Mouse (Mus musculus) skeletal muscle tissue, adult 2 months (tissue): ENCODE measurements around the gene Tln2.

Source experiments
- DNase-seq: peaks from one replicate; pipeline ENCODE4 v3.0.0-alpha.2; 2012; ENCODE audit warnings: low read depth, low spot score

The Tln2 gene

DNA sequence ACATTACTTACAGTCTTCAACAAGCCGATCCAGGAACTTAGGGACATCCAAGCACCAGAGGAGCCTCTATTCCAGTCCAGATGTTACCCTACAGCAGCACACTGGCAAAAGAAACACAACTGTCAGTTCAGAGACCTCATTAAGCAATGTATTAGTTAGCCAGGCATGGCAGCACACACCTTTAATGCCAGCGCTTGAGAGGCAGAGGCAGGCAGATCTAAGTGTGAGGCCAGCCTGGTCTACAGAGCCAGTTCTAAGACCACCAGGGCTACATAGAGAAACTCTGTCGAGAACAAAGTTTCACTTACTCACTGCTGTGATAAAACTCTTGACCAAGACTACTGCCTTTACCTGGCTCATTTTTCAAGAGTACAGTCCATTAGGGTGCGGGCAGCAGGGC lies at the start of gene Tln2:
Gene Tln2, minus strand, starts transcription at position 101 of the 400 bp plus-strand sequence.
- DNase-seq, result no peak

DNA sequence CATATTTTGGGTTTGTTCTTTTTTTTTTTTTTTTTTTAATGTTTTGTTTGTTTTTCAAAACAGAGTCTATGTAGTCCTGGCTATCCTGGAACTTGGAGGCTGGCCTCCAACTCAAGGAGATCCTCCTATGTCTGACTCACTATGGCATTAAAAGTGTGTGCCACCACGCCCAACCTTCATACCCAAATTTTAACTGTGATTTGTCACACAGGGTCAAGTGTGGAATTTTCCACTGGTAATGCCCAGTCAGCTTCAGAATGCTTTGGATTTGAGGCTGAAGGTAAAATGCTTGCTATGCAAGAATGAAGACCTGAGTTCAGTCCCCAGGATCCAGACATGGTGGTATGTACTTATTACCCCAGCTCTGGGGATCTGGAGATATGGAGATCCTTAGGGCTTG lies 49.7 kb upstream of the Tln2 start:
- no peak for DNase-seq

DNA sequence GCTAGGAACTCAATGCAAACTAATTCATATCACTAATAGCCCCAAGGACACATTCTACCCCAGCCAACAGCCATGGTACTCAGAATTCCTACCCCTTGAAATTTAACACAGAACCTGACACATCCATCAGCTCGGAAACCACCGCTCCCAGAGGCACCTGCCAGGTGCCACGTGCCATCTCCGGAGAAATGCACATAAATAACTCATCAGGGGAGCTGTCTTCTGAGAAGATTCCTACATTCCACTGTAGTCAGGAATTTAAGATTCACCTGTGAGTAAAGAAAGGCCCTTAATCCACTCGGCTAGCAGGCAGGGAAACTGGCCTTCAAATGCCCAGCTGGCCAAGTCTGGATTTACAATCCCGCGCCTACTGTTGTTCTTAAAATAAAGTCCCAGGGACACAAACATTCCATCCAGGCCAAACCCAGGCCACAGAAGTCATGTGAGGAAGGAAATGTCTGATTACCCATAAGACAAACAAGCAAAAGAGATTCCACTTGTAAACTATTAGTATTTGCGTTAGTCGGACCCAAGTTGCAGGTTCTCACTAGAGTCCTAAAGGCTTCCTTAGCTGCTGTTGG lies 48.4 kb upstream of the Tln2 start:
- no peak for DNase-seq

DNA sequence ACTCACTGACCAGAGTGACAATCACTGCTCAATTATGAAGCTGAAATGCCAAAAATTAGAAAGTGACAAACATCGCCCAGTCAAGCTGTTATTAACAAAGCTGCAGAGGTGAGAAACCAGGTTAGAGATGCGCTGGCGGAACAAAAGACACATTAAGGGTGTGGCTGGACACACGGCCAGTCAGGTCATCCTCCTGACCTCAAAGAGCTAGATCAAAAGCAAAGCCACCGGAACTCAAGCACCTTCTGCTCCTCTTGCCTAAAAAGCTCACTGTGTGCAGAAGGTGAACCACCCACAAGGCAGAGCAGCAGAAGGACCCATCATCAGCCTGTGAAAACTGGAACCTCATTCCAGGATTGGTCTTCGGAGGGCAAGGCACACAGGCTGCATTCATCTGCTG lies 47.8 kb upstream of the Tln2 start:
- DNase-seq, result no peak

DNA sequence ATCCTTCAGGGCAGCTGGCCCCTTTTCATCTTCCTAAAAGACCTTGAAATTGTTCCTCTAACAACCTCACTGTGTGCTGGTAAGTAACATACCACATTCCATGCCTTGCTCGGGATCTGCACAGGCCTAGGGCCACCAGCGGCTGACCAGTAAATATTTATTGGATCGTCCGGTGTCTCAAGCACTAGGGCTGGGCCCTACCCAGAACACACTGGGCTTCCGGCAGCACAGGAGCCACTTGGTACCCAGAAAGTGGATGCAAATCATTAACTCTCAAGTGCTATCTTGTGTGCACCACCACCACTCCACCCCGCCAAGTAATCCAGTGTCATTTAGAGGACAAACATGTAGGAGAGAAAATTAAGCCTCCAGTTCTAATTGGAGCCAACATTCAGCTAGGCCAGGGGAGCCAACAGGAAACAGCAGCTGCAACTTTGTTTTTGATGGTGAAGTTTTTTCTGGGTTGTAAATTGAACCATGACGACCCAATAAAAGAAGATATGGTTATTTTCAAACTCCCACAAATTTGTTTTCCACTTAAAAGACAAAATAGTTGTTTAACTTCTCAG lies 46.4 kb upstream of the Tln2 start:
- no peak for DNase-seq

DNA sequence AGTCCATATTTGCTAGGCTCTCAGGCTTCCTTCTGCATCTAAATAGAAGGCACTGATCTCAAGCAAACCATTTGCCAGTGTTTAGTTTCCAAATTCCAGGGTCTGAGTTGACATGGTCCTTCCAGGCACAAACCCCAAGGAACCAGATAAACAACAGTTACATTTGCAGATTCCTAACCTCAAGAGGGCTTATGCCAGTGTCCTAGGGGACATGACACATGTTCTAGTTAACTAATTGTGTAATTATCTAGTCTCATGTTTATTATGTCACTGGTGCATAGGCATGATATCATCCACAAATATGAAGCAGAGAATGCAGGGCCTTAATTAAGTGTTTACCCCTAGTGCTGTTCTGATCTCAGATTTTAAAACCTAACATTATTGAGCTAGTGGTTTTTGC lies 45.4 kb upstream of the Tln2 start:
- DNase-seq, result no peak

DNA sequence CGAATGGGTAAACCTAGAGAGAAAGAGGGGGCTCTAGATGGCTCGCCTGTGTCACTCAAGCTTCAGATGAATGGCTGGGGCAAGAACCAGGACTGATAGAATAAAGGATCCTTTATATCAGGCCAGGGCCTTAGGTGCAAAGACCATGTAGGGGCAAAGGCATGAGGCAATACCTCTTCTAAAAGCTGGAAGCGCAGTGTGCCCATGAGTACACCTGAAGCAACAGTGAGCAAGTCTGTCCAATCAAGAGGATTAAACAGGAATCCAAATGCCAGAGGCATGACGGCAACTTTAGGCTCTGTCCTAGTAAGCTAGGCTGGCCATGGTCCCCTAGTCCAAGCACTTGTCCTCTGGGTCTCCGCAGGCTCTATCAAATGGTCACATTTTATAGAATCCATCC lies 42.8 kb upstream of the Tln2 start:
- DNase-seq, result no peak

DNA sequence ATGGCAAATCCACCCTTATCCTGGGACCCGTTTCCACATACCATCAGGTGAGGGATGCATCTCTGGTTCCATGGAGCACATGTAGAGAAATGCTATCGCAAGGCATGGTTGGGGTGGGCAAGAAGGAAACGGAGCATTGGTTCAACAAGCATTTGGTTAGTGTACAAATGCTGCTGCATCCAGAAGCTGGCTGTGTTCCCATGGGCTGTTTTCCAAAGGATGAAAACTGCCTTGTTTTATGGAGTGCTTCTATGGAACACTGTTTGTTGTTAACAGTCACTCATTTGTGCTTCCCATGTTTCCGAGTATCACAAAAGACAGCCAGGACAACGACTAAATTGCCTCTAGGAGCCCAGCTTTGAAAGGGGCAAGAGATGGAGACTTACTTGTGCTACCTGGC lies 35.7 kb upstream of the Tln2 start:
- no peak for DNase-seq

DNA sequence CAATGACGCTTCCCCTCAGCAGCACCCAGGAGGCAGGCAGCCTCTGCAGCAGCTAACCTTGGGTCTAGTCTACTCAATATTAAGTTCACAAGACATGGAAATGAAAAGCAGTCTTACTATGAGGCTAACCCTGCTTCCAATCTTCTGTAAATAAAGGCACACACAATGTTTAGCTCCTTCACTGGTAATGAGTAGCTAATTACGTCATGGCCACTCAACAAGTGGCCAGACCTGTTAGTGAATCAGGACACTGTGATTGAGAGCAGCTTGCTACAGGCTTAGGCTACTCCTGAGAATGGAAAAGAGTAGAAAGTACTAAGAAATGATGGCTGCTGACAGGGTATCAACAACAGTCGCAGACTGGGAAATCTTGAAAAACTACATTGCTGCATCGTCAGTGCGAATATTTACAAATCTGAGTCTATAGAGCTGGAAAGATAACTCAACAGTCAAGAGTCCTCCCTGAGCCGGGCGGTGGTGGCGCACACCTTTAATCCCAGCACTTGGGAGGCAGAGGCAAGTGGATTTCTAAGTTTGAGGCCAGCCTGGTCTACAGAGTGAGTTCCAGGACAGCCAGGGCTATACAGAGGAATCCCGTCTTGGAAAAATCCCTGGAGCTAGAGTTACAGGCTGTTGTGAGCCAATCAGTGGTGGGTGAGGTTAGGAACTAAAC lies 34.1 kb upstream of the Tln2 start:
- no peak for DNase-seq

DNA sequence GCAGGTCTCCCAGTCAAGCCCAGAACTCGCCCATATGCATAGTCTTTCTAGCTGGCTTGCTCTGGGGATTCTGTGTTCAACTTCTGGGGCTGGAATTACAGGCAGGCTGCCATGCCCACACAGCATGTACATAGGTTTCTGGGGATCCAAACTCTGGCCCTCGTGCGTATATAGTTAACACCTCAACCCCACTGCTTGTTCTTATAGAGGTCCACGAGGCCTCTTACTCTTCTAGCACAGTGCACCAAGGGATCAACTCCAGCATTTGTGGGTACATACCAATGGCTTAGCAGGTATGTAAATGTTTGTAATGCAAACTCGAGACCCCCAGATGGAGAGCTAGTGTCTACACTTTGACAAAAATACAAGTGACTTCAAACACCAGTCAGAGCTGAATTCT lies 33.2 kb upstream of the Tln2 start:
- DNase-seq, result no peak

DNA sequence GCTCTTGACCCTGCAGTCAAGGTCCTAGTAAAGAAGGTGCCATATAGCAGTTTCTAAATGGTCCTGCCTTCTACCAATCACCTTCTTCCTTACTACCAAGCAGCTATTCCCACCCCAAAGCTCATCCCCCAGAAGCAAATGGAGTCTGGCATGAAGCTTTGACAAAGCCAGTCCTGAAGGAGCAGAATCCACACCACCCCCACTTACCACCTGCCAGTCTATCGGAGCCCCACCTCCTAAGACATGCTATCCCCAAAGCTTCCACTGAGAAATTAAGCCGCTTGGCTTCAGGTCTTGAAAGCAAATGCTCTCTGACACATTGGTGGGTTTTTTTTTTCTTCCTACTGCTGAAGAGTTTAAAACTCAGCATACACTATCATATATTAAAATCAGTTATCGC lies 27.6 kb upstream of the Tln2 start:
- DNase-seq, result no peak

DNA sequence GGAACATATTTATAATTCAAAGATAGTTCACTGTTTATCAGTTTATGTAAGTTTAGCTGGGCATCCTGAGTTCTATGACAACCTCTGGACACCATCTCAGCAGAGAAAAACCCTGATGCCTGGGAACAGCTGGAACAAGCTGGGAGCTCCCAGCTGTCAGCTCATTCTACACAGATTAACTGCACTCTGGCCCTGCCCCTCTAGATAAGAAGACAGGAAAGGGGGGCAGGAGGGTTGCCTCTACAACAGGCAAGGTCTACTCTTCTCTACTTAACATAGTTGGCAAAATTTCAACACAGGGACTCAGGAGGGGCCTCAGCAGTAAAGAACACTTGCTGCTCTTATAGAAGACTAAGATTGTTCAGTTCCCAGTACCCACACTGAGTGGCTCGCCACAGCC lies 27.0 kb upstream of the Tln2 start:
- DNase-seq, result no peak

DNA sequence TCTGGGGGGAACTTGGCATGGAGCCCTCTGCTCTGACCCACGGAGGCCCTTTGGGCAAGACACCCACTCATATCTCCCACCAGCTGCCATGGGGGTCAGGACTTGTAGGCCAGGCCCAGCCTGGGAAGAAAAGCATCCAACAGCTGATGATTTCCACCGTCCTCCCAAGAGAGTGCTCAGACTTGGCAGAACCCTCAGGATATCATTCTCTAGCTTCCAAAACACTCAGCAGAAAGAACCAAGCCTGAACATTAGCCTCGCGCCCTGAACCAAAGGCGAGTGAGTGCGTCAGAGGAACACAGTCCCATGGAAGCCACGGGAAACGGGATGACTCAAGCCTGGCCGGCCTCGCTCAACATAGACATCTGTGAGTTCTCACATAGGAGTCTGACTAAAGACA lies 25.4 kb upstream of the Tln2 start:
- DNase-seq, result peak; percentile 79

DNA sequence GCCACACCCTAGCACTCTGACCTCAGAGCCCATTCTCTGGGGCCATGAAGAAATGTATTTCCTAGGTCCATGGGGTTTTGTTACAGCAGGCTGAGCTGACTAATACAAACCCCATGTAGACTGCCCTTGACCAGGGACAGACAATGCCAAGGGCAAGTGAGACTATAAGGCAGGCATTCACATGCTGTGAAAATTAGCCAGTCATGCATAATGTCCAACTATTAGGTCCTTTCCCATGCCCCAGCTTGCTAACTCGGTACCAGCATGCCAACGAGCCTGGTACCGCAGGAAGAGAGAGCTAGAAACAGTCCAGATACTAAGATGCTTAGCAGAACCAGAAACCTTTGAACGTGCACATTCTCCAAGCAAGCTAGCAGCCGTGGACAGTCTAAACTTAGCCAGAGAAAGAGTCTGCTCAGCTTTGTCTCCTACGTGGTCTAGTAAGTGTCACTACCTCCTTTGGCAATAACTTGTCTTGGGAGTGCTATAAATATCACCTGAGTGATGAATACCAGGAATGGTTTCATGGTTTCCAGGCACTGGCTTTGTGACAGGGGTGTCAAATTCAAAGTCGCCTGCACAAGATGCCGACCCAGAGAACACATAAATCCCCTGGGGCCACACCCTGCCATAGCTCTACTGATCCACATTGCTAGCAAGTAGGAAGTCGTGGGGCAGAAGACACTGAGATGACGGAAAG lies 22.2 kb upstream of the Tln2 start:
- DNase-seq, result peak; percentile 92

DNA sequence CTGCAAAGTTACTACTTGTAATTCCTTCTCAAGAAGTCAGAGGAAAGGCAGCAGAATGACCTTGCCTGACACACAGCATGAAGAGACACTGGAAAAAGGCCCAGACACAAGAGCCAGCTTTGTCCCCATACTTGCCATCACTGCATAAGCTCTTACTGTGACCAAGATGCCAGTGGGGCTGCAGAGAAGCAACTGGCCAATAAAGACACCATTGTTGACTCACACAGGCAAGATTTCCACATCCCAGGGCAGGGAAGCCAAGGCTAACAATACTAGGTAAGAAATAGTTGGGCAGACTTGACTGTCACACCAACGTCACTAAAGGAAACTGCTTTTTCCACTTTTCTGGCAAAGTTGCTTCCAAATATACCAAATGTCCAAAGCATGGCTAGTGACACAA lies 20.0 kb upstream of the Tln2 start:
- no peak for DNase-seq

DNA sequence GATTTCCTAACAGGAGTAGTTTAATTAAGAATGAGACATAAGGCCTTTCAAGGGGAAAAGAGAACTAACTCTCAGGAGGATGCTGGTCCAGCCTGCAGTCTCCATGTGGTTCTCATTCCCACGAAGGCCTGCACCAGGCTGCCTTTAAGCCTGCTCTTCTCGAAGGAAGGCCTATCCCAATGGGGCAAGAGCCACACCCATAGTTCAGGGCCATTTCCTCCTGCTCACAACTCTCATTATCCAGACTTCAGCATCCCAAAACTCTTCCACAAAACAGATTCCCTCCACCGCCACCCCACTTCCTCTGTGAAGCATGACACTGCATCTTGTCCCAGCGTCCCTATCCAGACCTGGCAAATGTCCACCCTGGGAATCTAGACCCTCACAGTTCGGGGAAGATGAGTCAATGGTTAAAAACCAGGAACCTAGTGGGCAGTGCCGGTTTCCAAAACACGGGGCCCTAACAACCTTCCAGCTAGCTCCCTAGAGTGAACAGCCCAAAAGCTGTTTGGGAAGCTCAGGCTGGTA lies 15.3 kb upstream of the Tln2 start:
- peak; percentile 53 for DNase-seq

DNA sequence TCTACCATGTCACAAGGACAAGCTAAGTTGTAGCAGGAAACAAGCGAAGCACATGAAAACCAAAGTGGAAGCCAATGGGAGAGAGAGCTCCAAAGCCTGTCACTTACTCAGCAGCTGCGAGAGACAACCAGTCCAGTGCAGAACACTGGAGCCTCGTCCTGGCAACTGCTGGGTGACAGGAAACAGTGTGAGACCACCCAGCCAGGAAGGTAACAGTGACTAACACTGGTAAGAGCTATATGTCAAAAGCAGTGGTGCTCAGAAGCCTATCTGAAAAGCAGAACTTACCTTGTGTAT lies 14.1 kb upstream of the Tln2 start:
- no peak for DNase-seq

DNA sequence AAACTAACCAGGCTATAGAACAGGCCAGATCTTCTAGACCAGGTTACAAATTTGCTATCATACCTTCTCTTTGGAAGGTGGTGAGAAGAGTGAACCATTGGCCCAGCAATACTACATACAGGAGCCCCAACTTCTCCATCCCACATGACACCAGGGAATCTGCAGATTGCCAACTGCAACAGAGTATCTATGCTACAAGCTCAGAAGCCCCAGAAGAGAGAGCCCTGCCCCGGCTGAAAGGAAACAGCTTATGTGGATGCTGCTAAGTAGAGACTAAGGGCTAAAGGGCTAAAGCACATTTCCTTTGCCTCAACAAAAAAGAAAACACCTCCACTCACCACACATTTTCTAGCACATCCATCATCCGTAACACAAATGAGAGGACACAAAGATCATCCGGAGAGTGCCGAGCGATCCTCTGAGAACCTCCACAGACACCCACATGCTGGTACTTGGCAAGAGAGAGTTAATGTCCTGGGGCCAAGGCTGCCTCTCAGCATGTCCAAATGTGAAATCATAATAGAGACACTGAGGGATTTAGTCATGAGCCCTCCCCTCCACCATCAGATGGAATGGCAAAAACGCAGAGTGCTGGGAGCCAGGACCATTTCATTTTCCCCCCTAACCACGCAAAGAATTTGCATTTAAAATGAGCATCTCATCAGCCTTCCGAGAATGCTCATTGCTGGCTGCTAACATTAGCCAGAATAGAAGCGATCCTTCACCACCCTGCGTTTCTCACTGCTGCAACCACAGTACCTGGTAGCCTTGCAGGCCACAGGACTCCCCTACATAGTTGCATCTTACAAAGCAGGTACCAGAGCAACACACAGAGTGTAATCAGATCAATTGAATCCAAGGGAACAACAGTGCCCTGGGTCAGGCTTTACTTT lies 13.5 kb upstream of the Tln2 start:
- no peak for DNase-seq

DNA sequence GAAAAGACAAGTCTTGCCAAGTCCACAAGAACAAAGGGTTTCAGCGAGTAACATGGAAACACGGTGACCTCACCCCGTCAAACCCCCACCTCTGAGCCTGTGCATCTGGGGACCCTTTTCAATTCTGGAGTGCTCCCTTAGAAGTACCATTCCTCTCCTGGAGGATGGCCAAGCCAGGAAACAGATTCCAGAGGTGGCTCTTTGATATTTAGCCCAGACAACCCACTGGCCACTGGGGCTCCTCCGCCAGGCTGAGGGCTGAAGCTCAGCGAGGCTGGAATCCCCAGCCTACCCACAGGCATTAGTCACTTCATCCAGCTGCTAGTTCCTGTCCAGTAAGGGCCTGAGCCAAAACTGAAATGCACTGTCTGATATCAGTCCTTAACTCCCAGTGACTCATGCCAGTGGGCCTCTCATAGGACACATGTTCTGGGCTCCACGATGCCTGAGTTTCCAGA lies 6.3 kb upstream of the Tln2 start:
- DNase-seq, result peak; percentile 71

DNA sequence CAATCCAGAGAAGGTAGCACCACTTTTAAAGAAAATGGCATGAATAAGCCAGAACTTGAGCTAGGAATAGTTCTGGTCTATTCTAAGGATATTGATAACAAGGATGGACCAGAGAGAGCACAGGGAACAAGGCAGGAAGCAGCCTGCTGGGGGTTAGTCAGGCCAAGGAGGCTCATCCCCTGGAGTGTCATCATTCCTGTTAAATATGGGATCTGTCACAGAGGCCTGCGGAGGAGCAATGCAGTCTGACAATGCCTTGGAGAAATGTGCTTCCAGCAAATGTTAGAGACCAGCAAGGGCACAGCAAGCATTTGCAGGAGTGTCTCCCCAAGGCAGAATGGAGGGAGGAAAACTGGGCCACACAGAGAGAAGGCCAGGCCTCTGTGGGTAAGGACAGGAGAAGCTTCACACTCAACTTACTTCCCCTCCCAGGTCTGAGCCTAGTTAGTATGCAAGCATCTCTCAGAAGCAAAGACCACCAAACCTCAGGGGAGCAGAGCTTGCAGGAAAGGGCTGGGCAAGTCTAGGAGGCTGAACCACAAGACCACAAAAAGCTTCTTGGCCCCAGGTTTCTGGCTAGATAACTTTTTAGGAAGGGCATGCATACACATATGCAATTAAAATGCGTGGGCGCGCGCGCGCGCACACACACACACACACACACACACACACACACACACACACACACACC lies 9.5 kb downstream of the Tln2 start:
- DNase-seq, result no peak

DNA sequence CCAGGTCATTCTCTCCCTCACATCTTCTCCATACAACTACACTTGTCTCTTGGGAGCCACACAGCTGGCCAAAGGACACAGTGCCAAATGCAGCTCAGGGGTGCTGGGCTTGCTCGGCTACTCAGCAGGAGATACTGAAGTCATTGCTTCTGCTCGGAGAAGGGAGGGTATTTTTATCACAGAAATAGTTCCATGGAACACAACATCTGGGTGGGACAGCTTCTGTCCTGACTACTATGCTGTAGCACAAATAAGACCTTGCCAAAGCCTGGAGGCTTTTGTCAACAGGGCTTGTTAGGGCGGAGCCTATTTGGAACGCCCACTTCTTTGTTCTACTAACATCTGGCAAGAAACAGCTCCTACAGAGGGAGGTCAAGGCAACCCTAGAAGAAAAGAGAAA lies 10.2 kb downstream of the Tln2 start:
- peak; percentile 73 for DNase-seq
